8 mouse cellular contexts compared by ENCODE assay signal in the genomic region with DNA sequence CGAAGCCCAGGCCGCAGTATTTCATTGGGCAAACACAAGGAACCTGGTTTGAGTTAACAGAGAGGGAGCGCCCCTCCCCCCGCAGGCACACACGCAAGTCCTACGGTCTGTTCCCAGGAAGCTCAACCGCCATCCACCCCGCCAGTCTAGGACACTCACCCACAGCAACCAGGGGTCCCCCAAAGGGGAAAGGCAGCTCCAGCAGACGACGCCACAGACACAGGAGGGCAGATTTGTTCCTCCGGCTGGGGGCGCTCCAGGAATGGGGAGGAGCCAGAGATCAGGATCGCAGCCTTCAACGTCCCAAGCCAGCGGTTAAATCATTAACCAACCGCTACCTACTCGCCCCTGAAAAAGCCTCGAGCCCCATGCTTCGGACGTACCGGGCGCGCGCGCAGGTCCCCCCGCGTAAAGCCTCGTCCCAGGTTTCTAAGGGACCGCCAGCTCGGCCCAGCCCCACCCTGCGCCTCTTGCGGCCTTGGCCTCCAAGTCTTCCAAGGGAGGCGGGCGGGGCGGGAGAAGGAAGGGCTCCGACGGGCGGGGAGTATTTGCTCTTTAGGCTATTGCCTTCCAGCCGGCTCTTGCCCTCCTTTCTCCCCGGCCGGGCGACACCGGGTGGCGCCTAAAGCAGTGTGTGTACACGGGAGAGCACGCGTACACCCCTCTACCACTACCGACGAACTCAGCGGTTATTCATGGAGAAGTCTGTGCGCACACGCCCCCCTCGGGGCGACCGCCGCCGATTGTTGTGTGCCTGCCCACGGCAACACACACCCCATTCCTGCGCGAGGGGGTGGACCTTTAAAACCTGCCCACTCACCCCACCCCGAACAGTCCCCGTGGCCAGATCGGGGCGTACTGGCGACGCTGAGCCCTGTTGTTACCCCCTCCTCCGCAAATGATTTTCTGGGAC. TPM values are rescaled to one million over a fixed set of nuclear protein-coding genes. Genes with fewer than 3 reads are reported as not detected.
DNase-seq lines count a peak whose midpoint lies in the region; ATAC-seq and TF ChIP-seq lines count a peak whose summit lies in the region.

No protein-coding gene starts in this region.

- peaks cover 50% of the 10 kb centered on the region for H3K79me2 ChIP-seq in MEL (ENCODE audit: control insufficient read depth, insufficient read depth, low read length, poor library complexity)

- peak; percentile 37 for TF ChIP-seq RAD21 in MEL (IDR thresholded peaks at IDR 0.05; ENCODE audit: low read depth, low read length)

- ATAC-seq in forebrain, embryonic 14.5 days, result peak; percentile 62
- peak; percentile 22 for ATAC-seq in neural tube, embryonic 15.5 days (ENCODE audit: low FRiP score)

- peak overlapping the region; percentile 71 to 83 for H3K4me3 ChIP-seq in MEL (ENCODE audit: control insufficient read depth in 1 of 2, insufficient read depth in 1 of 2, low read depth in 2 of 2, low read length in 2 of 2)
- peak overlapping the region; percentile 89 for H3K4me3 ChIP-seq in forebrain, embryonic 14.5 days (ENCODE audit: low read depth, low read length)
- H3K4me3 ChIP-seq in lung, adult 2 months (replicated peaks; ENCODE audit: extremely low read depth, low read depth, low read length), result peak overlapping the region; percentile 91
- peak overlapping the region; percentile 72 for H3K4me3 ChIP-seq in neural tube, embryonic 15.5 days (replicated peaks)

- no peaks in the 10 kb centered on the region for H3K27me3 ChIP-seq in MEL (ENCODE audit: control insufficient read depth in 1 of 2, insufficient read depth in 2 of 2, low read length in 2 of 2)
- H3K27me3 ChIP-seq in forebrain, embryonic 14.5 days (replicated peaks; ENCODE audit: control insufficient read depth, insufficient read depth, low read length), result no peaks in the 10 kb centered on the region
- H3K27me3 ChIP-seq in neural tube, embryonic 15.5 days (replicated peaks), result no peaks in the 10 kb centered on the region

- peak; percentile 35 to 57; a peak in 2 of 4 replicates for TF ChIP-seq POLR2A in MEL (IDR thresholded peaks at IDR 0.05; ENCODE audit: control insufficient read depth in 1 of 2, insufficient read depth in 1 of 2, low read depth in 1 of 2, low read length in 2 of 2, poor library complexity in 1 of 2)
- TF ChIP-seq POLR2A in lung, adult 2 months (IDR thresholded peaks at IDR 0.05; ENCODE audit: borderline replicate concordance, extremely low read depth, low read depth, low read length), result peak; percentile 72; the same call in 1 of the 2 replicates

- peak in 1 of 2 experiments; percentile 59; a peak in 2 of 4 replicates for TF ChIP-seq EP300 in MEL (IDR thresholded peaks at IDR 0.05; ENCODE audit: low read depth in 1 of 2, low read length in 2 of 2)

- H3K9me3 ChIP-seq in MEL (replicated peaks; ENCODE audit: insufficient read depth, low read length), result no peaks in the 10 kb centered on the region
- no peaks in the 10 kb centered on the region for H3K9me3 ChIP-seq in forebrain, embryonic 14.5 days (replicated peaks; ENCODE audit: control insufficient read depth, low read length)
- H3K9me3 ChIP-seq in neural tube, embryonic 15.5 days (replicated peaks), result no peaks in the 10 kb centered on the region

- under 1% methylated on average over 64 of the region's 67 CpGs for WGBS in forebrain, embryonic 14.5 days
- under 1% methylated on average over 67 of the region's 67 CpGs for WGBS in lung, adult 2 months
- WGBS in neural tube, embryonic 15.5 days, result under 1% methylated on average over 66 of the region's 67 CpGs

- peak overlapping the region; percentile 69 for H3K27ac ChIP-seq in MEL (ENCODE audit: control insufficient read depth, low read depth, low read length)
- peak overlapping the region; percentile 93 for H3K27ac ChIP-seq in forebrain, embryonic 14.5 days (ENCODE audit: low read depth, low read length)
- H3K27ac ChIP-seq in neural tube, embryonic 15.5 days (replicated peaks), result peak overlapping the region; percentile 97

- H3K4me1 ChIP-seq in MEL (ENCODE audit: control insufficient read depth in 1 of 2, insufficient read depth in 2 of 2, low read length in 2 of 2), result peaks cover 6 to 15% of the 10 kb centered on the region in 2 experiments; a peak in 3 of 4 replicates
- peaks cover 29% of the 10 kb centered on the region for H3K4me1 ChIP-seq in forebrain, embryonic 14.5 days (ENCODE audit: control insufficient read depth, insufficient read depth, low read length)
- H3K4me1 ChIP-seq in lung, adult 2 months (ENCODE audit: control insufficient read depth, insufficient read depth, low read length), result peaks cover 23% of the 10 kb centered on the region
- H3K4me1 ChIP-seq in neural tube, embryonic 15.5 days, result peaks cover 52% of the 10 kb centered on the region

- H3K4me2 ChIP-seq in forebrain, embryonic 14.5 days (ENCODE audit: low read length), result peak overlapping the region; percentile 79
- peak overlapping the region; percentile 82 for H3K4me2 ChIP-seq in neural tube, embryonic 15.5 days

- intact Hi-C loops in heart, postnatal 14 days (cut with DNase I), result loop anchor here (1.0 to 2.0 kb wide), 3 partner anchors 28 to 56 kb away; no protein-coding TSS in a partner anchor

- H3K36me3 ChIP-seq in MEL (ENCODE audit: control insufficient read depth in 1 of 2, insufficient read depth in 2 of 2, low read length in 2 of 2), result peaks cover 0 to 16% of the 10 kb centered on the region in 2 experiments; a peak in 3 of 4 replicates
- no peaks in the 10 kb centered on the region; the same call in 1 of the 2 replicates for H3K36me3 ChIP-seq in forebrain, embryonic 14.5 days (ENCODE audit: control insufficient read depth, insufficient read depth, low read length)
- H3K36me3 ChIP-seq in neural tube, embryonic 15.5 days, result no peaks in the 10 kb centered on the region

- H3K9ac ChIP-seq in MEL (ENCODE audit: control insufficient read depth, low read depth, low read length, poor library complexity, severe bottlenecking), result peak overlapping the region; percentile 80
- H3K9ac ChIP-seq in forebrain, embryonic 14.5 days (ENCODE audit: low read length), result peak overlapping the region; percentile 93
- H3K9ac ChIP-seq in neural tube, embryonic 15.5 days (replicated peaks), result peak overlapping the region; percentile 97

- DNase-seq in MEL (ENCODE audit: low read depth, low spot score), result peak; percentile 94
- peak; percentile 71 for DNase-seq in c-Kit-positive CD71-positive TER-119-positive erythroid progenitor cells, embryonic 14.5 days (ENCODE audit: low spot score)
- DNase-seq in forebrain, embryonic 14.5 days (ENCODE audit: low spot score), result peak; percentile 77
- peak; percentile 75 to 79 for DNase-seq in heart, postnatal 14 days
- DNase-seq in layer of hippocampus, adult 18-20 months (ENCODE audit: low spot score in 2 of 2), result peak; percentile 40 to 74
- peak; percentile 87 for DNase-seq in lung, adult 2 months
- DNase-seq in thymus, adult 18-20 months, result peak; percentile 67 to 73

- peak; percentile 47 to 80 (median 76); a peak in 5 of 6 replicates for TF ChIP-seq CTCF in MEL (IDR thresholded peaks at IDR 0.05 in 2 of 3, conservative IDR thresholded peaks at IDR 0.05 in 1 of 3; ENCODE audit: control insufficient read depth in 1 of 3, insufficient read depth in 1 of 3, low read depth in 2 of 3, low read length in 3 of 3, poor library complexity in 1 of 3, severe bottlenecking in 1 of 3)
- peak; percentile 26; the same call in 1 of the 2 replicates for TF ChIP-seq CTCF in lung, adult 2 months (IDR thresholded peaks at IDR 0.05; ENCODE audit: insufficient read depth, low read length)

TF ChIP-seq in MEL, 35 proteins besides CTCF, POLR2A, EP300 and RAD21 (continues in another document):
- TF ChIP-seq ZMIZ1 (IDR thresholded peaks at IDR 0.05; ENCODE audit: low read depth, low read length) (no peak), E2F4 (IDR thresholded peaks at IDR 0.05; ENCODE audit: borderline replicate concordance, low read depth, low read length) (no peak), ELF1 (IDR thresholded peaks at IDR 0.05; ENCODE audit: low read depth, low read length) (no peak), MYC (IDR thresholded peaks at IDR 0.05; ENCODE audit: low read depth, low read length) (no peak), TBP (IDR thresholded peaks at IDR 0.05; ENCODE audit: low read depth, low read length) (peak; percentile 62), CHD2 (IDR thresholded peaks at IDR 0.05; ENCODE audit: low read length) (no peak), HCFC1 (IDR thresholded peaks at IDR 0.05; ENCODE audit: low read depth, low read length) (no peak), ETS1 (IDR thresholded peaks at IDR 0.05; ENCODE audit: low read depth, low read length) (0 out of 2 replicates have a peak, but pooled peaks have one; percentile 2), SMC3 (IDR thresholded peaks at IDR 0.05; ENCODE audit: low read depth, low read length) (no peak; the same call in 1 of the 2 replicates), SIN3A (IDR thresholded peaks at IDR 0.05; ENCODE audit: low read length) (no peak), TCF12 (IDR thresholded peaks at IDR 0.05; ENCODE audit: low read depth, low read length) (peak; percentile 4; the same call in 1 of the 2 replicates), USF2 (IDR thresholded peaks at IDR 0.05; ENCODE audit: borderline replicate concordance in 1 of 2, insufficient read depth in 1 of 2, low read depth in 1 of 2, low read length in 2 of 2) (no peak), GABPA (IDR thresholded peaks at IDR 0.05; ENCODE audit: low read depth, low read length) (no peak), POLR2AphosphoS2 (IDR thresholded peaks at IDR 0.05; ENCODE audit: low read length) (peak; percentile 4; the same call in 1 of the 2 replicates)

RNA-seq across cellular contexts. Expression of a gene that starts 0.9 kb away (rescaled TPM):
- 25.3 and 27.7 TPM in 2 replicates for total RNA-seq in MEL (2012; rRNA removed)
- 10 to 100 TPM in 1 of 2 experiments, not detected in 1; 39.0 TPM for polyA plus RNA-seq in MEL (2012; ENCODE audit: insufficient read depth in 1 of 2, insufficient read length in 2 of 2, low read depth in 1 of 2, low replicate concordance in 2 of 2, missing spikeins in 1 of 2)
- 52.4 and 61.5 TPM in 2 replicates for polyA plus RNA-seq in forebrain, embryonic 14.5 days (2014; fragmentation: Nextera tagmentation; extraction: Ambion mirVana)
- 10 to 100 TPM; 30.9 to 33.4 TPM for total RNA-seq in heart, postnatal 14 days (2021)
- 10 to 100 TPM; 32.4 to 32.7 TPM for total RNA-seq in layer of hippocampus, adult 18-20 months (2021)
- polyA plus RNA-seq in lung, adult 2 months (2012; rRNA removed), result 80.4 and 115 TPM in 2 replicates
- 58.1 and 58.6 TPM in 2 replicates for polyA plus RNA-seq in neural tube, embryonic 15.5 days (2015; fragmentation: Nextera tagmentation; extraction: Ambion mirVana)

RNA-seq across cellular contexts. Expression of a gene that starts 41.0 kb away (rescaled TPM):
- not detected in 2 replicates for total RNA-seq in MEL (2012; rRNA removed)
- polyA plus RNA-seq in MEL (2012; ENCODE audit: insufficient read depth in 1 of 2, insufficient read length in 2 of 2, low read depth in 1 of 2, low replicate concordance in 2 of 2, missing spikeins in 1 of 2), result under 1 TPM in 1 of 2 experiments, not detected in 1; 0.70 TPM
- polyA plus RNA-seq in forebrain, embryonic 14.5 days (2014; fragmentation: Nextera tagmentation; extraction: Ambion mirVana), result not detected in 2 replicates
- total RNA-seq in heart, postnatal 14 days (2021), result under 1 TPM in 1 of 2 experiments, not detected in 1; 0.20 TPM
- not detected for total RNA-seq in layer of hippocampus, adult 18-20 months (2021)
- 0.09 TPM in 1 of 2 replicates, not detected in the other for polyA plus RNA-seq in lung, adult 2 months (2012; rRNA removed)
- 0.27 and 10.0 TPM in 2 replicates for polyA plus RNA-seq in neural tube, embryonic 15.5 days (2015; fragmentation: Nextera tagmentation; extraction: Ambion mirVana)

Comparison
In these comparisons a context has a peak if more than half of its experiments do, and no peak if none do; other contexts are left out.
1. Peak in every context shown above with its lines: DNase-seq, ATAC-seq, H3K4me3 ChIP-seq and H3K27ac ChIP-seq.